Mouse (Mus musculus) heart, postnatal 0 days (tissue): ENCODE data around the gene Cpvl. TPM values are rescaled to one million over a fixed set of nuclear protein-coding genes. Genes with fewer than 3 reads are reported as not detected.

ENCODE experiments used
- ATAC-seq: fragments of 200-750 bp; cut with Nextera tagmentation; 2 replicates; pipeline ENCODE4 v1.8.0; 2017; ENCODE audit warnings: low read depth, moderate number of reproducible peaks, moderate library complexity; ENCODE audit not compliant: insufficient read depth
- DNase-seq: peaks from one replicate; pipeline ENCODE4 v3.0.0-alpha.2; 2016; ENCODE audit warnings: low spot score
- H3K27ac ChIP-seq: fragments of 300-500 bp; sonication (generic); 2 replicates; pipeline ENCODE4 v1.5.1; 2014; ENCODE audit warnings: low read depth, mild to moderate bottlenecking
- H3K27me3 ChIP-seq: fragments of 300-500 bp; sonication (generic); 2 replicates; pipeline ENCODE4 v1.6.1; 2014; ENCODE audit warnings: low read length, mixed read lengths; ENCODE audit not compliant: control insufficient read depth, insufficient read depth
- H3K36me3 ChIP-seq: fragments of 300-500 bp; sonication (generic); replicated peaks from 2 replicates; pipeline ENCODE4 v1.6.1; 2014; ENCODE audit warnings: low read length, mixed read lengths; ENCODE audit not compliant: control insufficient read depth, insufficient read depth
- H3K4me1 ChIP-seq: fragments of 300-500 bp; sonication (generic); 2 replicates; pipeline ENCODE4 v1.6.1; 2014; ENCODE audit warnings: antibody characterized with exemption; ENCODE audit not compliant: control insufficient read depth, insufficient read depth
- H3K4me2 ChIP-seq: fragments of 300-500 bp; sonication (generic); 2 replicates; pipeline ENCODE4 v1.6.1; 2014; ENCODE audit warnings: low read depth, mild to moderate bottlenecking, low read length, moderate library complexity
- H3K4me3 ChIP-seq: fragments of 300-500 bp; sonication (generic); 2 replicates; pipeline ENCODE4 v1.5.1; 2014; ENCODE audit warnings: low read depth, low read length
- H3K9ac ChIP-seq: fragments of 300-500 bp; sonication (generic); replicated peaks from 2 replicates; pipeline ENCODE4 v1.6.1; 2014; ENCODE audit warnings: low read depth, low read length, mixed read lengths
- H3K9me3 ChIP-seq: fragments of 300-500 bp; sonication (generic); replicated peaks from 2 replicates; pipeline ENCODE4 v1.6.1; 2016; ENCODE audit warnings: low read length; ENCODE audit not compliant: control insufficient read depth
- CTCF ChIP-seq: IDR thresholded peaks from 2 replicates; pipeline ENCODE4 v1.5.1; 2016; ENCODE audit warnings: antibody characterized with exemption, control low read depth, low read depth
- EP300 ChIP-seq: IDR thresholded peaks from 2 replicates; pipeline ENCODE4 v1.6.1; 2016; ENCODE audit warnings: antibody characterized with exemption, low read depth
- WGBS: fragments of 180-500 bp; shearing (Covaris S2); extraction: QIAGEN DNeasy Blood & Tissue Kit; methylation state at CpG from one replicate; pipeline ENCODE4 v1.1.7; 2014; 5-methylcytosine and 5-hydroxymethylcytosine counted together
- polyA plus RNA-seq: library from polyadenylated mRNA; unstranded; fragments of >200 nt; fragmentation: Nextera tagmentation; extraction: Ambion mirVana; gene quantifications from 2 replicates; pipeline ENCODE4 v1.2.1, GENCODE M21; 2015
- total RNA-seq: library from RNA; depleted of rRNA; stranded (reverse); fragments of >200 nt; gene quantifications from 2 replicates; pipeline ENCODE4 v1.2.3, GENCODE M21; 2014; ENCODE audit warnings: low replicate concordance

The Cpvl gene
- total and polyA plus RNA-seq, 2 experiments from 2014 or later: not detected

DNA sequence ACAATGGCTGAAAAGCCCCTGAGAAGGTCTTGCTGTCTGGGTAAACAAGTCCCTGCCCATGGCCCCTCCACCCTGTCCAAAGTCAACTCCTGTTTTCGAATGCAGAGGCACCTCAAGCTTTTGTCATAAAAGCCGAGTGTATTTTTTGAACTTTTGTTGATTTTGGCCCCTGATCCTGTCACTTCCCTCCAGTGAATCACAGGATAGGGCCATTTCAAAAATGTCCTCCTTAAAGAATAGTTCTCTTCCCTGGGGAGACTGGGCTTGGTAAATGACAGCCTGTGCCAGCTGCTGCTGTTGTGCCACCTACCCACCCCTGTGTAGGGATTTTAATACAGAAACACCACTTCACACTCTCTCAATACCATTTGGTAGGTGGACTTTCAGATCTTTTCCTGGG is 115.5 kb downstream of the Cpvl start:
- H3K9ac ChIP-seq: no peak overlapping the region

GRCm38 (mm10) chr6:53859106-53859505 is 119.4 kb downstream of the Cpvl start:
- ATAC-seq (no peak), DNase-seq (no peak)
- H3K9ac ChIP-seq: no peak overlapping the region
- no peak for TF ChIP-seq CTCF
- no peak for TF ChIP-seq EP300
- H3K27ac ChIP-seq: no peak overlapping the region
- H3K27me3 ChIP-seq: no peaks in the 10 kb centered on the region
- no peak overlapping the region for H3K4me3 ChIP-seq
- H3K4me1 ChIP-seq: peaks cover 8% of the 10 kb centered on the region; the same call in 1 of the 2 replicates
- H3K36me3 ChIP-seq: no peaks in the 10 kb centered on the region
- no peaks in the 10 kb centered on the region for H3K9me3 ChIP-seq
- 50% methylated on average over 1 of the region's 1 CpGs for WGBS
- H3K4me2 ChIP-seq: no peak overlapping the region

More for the DNA sequence above, 115.5 kb downstream of the Cpvl start:
- no peaks in the 10 kb centered on the region for H3K36me3 ChIP-seq
- ATAC-seq: no peak
- no peaks in the 10 kb centered on the region for H3K9me3 ChIP-seq
- WGBS: 42% methylated on average over 2 of the region's 2 CpGs
- peaks cover 8% of the 10 kb centered on the region; the same call in 1 of the 2 replicates for H3K4me1 ChIP-seq
- no peak overlapping the region for H3K4me2 ChIP-seq
- no peak overlapping the region for H3K4me3 ChIP-seq
- no peaks in the 10 kb centered on the region for H3K27me3 ChIP-seq
- no peak overlapping the region for H3K27ac ChIP-seq
- TF ChIP-seq CTCF: no peak
- no peak for TF ChIP-seq EP300
- DNase-seq: no peak

DNA sequence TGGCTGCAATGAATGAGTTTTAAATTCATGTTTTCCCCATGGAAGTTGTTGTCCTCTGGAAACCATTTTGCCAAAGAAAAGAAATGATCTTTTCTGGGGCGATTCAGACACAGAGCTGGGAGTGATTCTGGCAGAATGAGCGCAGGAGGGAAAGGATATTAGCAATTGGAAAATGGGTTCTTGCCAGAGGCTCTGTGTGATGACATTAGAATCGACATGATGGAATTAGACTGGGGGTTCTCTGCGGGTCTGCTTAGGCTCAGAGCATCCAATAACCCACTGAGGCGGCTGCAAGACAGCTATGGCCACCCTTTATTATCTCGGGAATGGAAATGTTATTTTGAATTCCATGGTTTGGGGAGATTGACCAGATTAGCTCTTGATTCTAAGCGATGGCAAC is 120.6 kb downstream of the Cpvl start:
- H3K9me3 ChIP-seq: no peaks in the 10 kb centered on the region
- no peaks in the 10 kb centered on the region for H3K27me3 ChIP-seq
- TF ChIP-seq CTCF: no peak
- no peak for TF ChIP-seq EP300
- 59% methylated on average over 7 of the region's 7 CpGs for WGBS
- H3K4me1 ChIP-seq: no peaks in the 10 kb centered on the region
- no peaks in the 10 kb centered on the region for H3K36me3 ChIP-seq
- no peak for ATAC-seq
- no peak for DNase-seq
- no peak overlapping the region for H3K4me2 ChIP-seq
- no peak overlapping the region for H3K9ac ChIP-seq
- no peak overlapping the region for H3K4me3 ChIP-seq
- no peak overlapping the region for H3K27ac ChIP-seq

DNA sequence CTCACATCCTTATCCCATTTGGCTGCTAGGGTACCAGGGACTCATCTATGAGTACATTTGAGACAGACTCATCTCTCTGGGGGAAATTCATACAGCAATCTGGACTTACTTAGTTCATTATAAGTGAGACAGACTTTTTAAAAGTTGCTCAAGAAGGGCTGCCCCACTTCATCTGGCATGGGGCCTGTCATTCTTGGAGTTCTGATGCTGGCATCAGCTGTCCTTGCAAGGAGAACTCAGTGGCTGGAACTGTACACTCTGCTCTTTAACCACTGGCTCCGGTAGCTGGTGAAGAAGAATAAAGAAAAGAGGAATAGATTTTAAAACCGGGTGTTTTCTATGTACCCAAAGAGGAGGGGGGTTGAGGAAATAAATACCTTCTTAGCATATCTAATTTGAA is 121.7 kb downstream of the Cpvl start:
- 79% methylated on average over 2 of the region's 2 CpGs for WGBS

GRCm38 (mm10) chr6:53854971-53855856 is 123.3 kb downstream of the Cpvl start:
- no peak for ATAC-seq

More for the DNA sequence above, 121.7 kb downstream of the Cpvl start:
- TF ChIP-seq EP300 (no peak), CTCF (no peak)
- Histone ChIP-seq H3K27me3 (no peaks in the 10 kb centered on the region), H3K4me2 (no peak overlapping the region), H3K27ac (no peak overlapping the region), H3K4me3 (no peak overlapping the region), H3K9ac (no peak overlapping the region), H3K36me3 (no peaks in the 10 kb centered on the region), H3K4me1 (no peaks in the 10 kb centered on the region), H3K9me3 (no peaks in the 10 kb centered on the region)
- no peak for ATAC-seq
- DNase-seq: no peak

More at GRCm38 (mm10) chr6:53854971-53855856, 123.3 kb downstream of the Cpvl start:
- Histone ChIP-seq H3K27me3 (no peaks in the 10 kb centered on the region), H3K27ac (no peak overlapping the region), H3K4me1 (no peaks in the 10 kb centered on the region), H3K36me3 (no peaks in the 10 kb centered on the region), H3K4me2 (no peak overlapping the region), H3K9ac (no peak overlapping the region), H3K4me3 (no peak overlapping the region), H3K9me3 (no peaks in the 10 kb centered on the region)
- TF ChIP-seq EP300 (no peak), CTCF (no peak)
- DNase-seq: no peak
- WGBS: 82% methylated on average over 12 of the region's 12 CpGs
